Mouse (Mus musculus): ENCODE data around the gene Car15. TPM values are rescaled to one million over a fixed set of nuclear protein-coding genes. Genes with fewer than 3 reads are reported as not detected.

The Car15 gene
- polyA plus RNA-seq, 1 experiment from 2014 or later: 3.2 TPM

DNA sequence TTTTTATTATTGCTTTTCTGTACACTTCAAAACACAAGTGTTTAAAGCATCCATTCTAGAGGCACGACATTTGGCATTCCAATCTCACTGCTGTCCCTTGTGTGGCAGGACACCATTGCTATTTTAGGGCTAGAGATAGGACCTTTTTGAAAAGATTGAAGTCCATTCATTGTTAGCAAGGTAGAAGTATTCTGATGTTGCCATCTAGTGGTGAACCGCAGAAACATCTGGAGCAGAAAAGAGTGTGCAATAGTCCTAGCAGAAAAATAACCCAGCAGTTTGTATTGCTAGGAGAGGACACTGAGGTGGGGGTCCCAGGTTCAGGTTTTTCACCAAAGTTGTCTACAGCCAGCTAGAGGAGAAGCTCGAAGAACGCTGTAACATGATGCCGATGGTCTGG, 26.0 kb downstream of the Car15 start:
- ATAC-seq (ENCODE audit: insufficient read depth, low FRiP score, low TSS enrichment) (no peak), DNase-seq (ENCODE audit: low spot score) (no peak)
- Histone ChIP-seq H3K9ac (ENCODE audit: low read length) (no peak overlapping the region), H3K27me3 (ENCODE audit: control insufficient read depth, insufficient read depth, low read length) (peaks cover 24% of the 10 kb centered on the region), H3K36me3 (ENCODE audit: control insufficient read depth, insufficient read depth, low read length) (no peaks in the 10 kb centered on the region), H3K9me3 (ENCODE audit: control insufficient read depth, low read length) (no peaks in the 10 kb centered on the region), H3K4me3 (ENCODE audit: low read depth, low read length) (no peak overlapping the region), H3K4me2 (ENCODE audit: low read depth) (no peak overlapping the region), H3K4me1 (ENCODE audit: control insufficient read depth, insufficient read depth, low read length) (peaks cover 12% of the 10 kb centered on the region), H3K27ac (ENCODE audit: low read depth, low read length) (no peak overlapping the region)
- WGBS: 9% methylated on average over 5 of the region's 5 CpGs

DNA sequence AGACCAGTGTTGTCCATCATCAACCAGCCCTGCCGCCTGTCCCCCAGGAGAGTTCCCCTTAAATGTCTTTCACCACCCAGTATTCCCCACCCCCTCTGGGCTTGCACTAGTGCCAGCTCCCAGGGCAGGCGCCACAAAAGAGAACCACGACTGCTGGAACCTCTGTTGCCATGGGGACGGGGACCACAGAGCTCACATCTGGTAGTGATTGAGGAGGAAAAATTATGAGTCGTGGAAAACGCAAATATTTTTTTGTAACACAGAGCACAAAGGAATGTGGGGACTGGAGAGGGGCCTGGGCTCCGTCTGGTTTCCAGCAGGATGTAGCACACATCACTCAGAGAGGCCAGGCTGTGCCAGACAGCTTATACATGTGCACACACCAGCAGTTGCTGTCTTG, 28.5 kb downstream of the Car15 start:
- ATAC-seq (ENCODE audit: insufficient read depth, low FRiP score, low TSS enrichment) (no peak), DNase-seq (ENCODE audit: low spot score) (peak; percentile 61)
- H3K4me2 ChIP-seq (ENCODE audit: low read depth): no peak overlapping the region
- H3K27ac ChIP-seq (ENCODE audit: low read depth, low read length): peak overlapping the region; percentile 70
- WGBS: 34% methylated on average over 7 of the region's 7 CpGs
- H3K4me1 ChIP-seq (ENCODE audit: control insufficient read depth, insufficient read depth, low read length): peaks cover 22% of the 10 kb centered on the region
- no peaks in the 10 kb centered on the region for H3K9me3 ChIP-seq (ENCODE audit: control insufficient read depth, low read length)
- H3K9ac ChIP-seq (ENCODE audit: low read length): no peak overlapping the region
- H3K27me3 ChIP-seq (ENCODE audit: control insufficient read depth, insufficient read depth, low read length): peaks cover 37% of the 10 kb centered on the region
- H3K4me3 ChIP-seq (ENCODE audit: low read depth, low read length): no peak overlapping the region
- H3K36me3 ChIP-seq (ENCODE audit: control insufficient read depth, insufficient read depth, low read length): no peaks in the 10 kb centered on the region

DNA sequence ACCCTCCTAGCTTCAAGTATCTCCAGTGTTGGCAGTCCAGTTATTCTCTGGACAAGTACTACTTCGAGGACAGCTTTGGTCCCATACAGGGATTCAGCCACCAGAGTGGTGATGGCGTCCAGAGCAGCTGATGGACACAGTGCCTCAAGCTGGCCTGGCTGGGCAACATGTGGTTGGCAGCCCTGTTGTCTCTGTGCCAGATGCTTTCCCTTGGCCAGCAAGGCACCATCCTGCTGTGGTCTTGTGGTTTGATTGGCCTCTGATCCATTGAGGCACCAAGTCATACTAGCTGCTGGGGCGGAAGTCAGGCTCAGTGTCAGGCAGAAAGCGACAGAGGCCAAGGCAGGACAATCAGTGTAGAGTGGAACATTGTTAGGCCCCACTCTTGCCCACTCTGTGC, 29.0 kb downstream of the Car15 start:
- Histone ChIP-seq H3K27ac (ENCODE audit: low read depth, low read length) (peak overlapping the region; percentile 70), H3K4me2 (ENCODE audit: low read depth) (no peak overlapping the region), H3K9me3 (ENCODE audit: control insufficient read depth, low read length) (no peaks in the 10 kb centered on the region), H3K9ac (ENCODE audit: low read length) (no peak overlapping the region), H3K27me3 (ENCODE audit: control insufficient read depth, insufficient read depth, low read length) (peaks cover 43% of the 10 kb centered on the region), H3K36me3 (ENCODE audit: control insufficient read depth, insufficient read depth, low read length) (no peaks in the 10 kb centered on the region), H3K4me3 (ENCODE audit: low read depth, low read length) (no peak overlapping the region), H3K4me1 (ENCODE audit: control insufficient read depth, insufficient read depth, low read length) (peaks cover 27% of the 10 kb centered on the region)
- ATAC-seq (ENCODE audit: insufficient read depth, low FRiP score, low TSS enrichment): no peak
- DNase-seq (ENCODE audit: low spot score): no peak
- WGBS: 74% methylated on average over 4 of the region's 4 CpGs

DNA sequence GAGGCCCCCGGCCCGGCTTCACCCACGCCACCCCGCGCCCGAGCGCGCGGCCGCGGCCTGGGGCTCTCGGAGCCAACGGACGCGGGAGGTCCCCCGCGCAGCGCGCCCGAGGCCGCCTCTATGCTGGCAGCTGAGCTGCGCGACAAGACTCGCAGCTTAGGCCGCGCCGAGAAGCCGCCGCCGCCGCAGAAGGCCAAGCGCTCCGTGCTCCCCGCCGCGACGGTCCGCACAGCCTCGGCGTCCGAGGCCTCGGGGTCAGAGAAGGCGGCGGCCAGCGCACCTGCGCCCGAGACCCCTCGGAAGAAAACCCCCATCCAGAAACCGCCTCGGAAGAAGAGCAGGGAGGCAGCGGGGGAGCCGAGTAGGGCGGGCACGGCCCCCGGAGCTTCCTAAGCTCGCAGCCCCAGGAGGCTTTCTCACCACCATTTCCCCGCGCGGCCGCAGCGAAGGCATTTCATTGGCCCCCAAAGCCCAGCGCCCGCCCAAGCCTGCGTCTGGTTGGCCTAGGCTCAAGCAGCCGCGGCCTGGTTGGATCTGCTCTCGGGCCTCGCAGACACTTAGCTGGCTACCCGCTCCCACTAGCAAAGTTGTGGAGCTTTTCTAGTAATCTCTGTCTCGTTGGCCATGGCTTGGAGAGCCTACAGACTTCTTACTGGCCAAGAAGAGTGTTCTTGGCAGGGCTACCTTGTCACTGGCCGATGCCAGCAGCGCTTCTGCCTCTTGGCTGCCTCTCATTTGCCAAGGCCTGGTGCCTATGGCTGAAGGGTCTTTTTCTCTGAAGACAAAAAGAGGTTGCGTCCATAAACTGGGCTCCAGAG, 30.8 kb downstream of the Car15 start:
- H3K36me3 ChIP-seq (ENCODE audit: control insufficient read depth, insufficient read depth, low read length): 0 out of 2 replicates have a peak, but pooled peaks cover 3% of the 10 kb centered on the region
- peaks cover 58% of the 10 kb centered on the region for H3K27me3 ChIP-seq (ENCODE audit: control insufficient read depth, insufficient read depth, low read length)
- peak overlapping the region; percentile 60 for H3K27ac ChIP-seq (ENCODE audit: low read depth, low read length)
- peaks cover 44% of the 10 kb centered on the region for H3K4me1 ChIP-seq (ENCODE audit: control insufficient read depth, insufficient read depth, low read length)
- H3K4me2 ChIP-seq (ENCODE audit: low read depth): peak overlapping the region; percentile 97
- DNase-seq (ENCODE audit: low spot score) (peak; percentile 94), ATAC-seq (ENCODE audit: insufficient read depth, low FRiP score, low TSS enrichment) (peak; percentile 86)
- 2% methylated on average over 72 of the region's 73 CpGs for WGBS
- no peaks in the 10 kb centered on the region for H3K9me3 ChIP-seq (ENCODE audit: control insufficient read depth, low read length)
- peak overlapping the region; percentile 55 for H3K4me3 ChIP-seq (ENCODE audit: low read depth, low read length)
- H3K9ac ChIP-seq (ENCODE audit: low read length): peak overlapping the region; percentile 83

DNA sequence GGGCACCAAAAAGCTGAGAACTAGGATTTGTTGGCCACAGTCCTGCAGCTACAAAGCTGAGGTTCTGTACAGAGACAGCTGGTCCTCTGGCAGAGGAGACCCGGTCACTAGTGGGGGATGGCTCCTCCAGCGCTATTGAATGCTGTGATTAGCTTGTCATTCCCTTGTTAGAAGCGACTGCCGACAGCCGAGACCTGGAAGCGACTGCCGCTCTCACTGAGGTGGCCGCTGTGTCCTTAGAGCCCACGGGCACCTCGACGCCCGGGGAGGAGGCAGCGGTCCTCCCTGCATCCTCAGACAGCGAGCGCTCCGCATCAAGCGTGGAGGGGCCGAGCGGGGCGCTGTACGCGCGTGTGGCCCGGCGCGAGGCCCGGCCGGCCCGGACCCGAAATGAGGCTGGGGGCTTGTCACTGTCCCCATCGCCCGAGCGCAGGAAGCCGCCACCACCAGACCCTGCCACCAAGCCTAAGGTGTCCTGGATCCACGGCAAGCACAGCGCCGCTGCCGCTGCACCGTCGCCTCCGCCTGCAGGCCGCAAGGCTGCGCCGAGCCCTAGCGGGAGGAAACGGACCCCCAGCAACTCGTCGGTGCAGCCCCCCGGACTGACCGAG, 31.5 kb downstream of the Car15 start:
- Histone ChIP-seq H3K27me3 (ENCODE audit: control insufficient read depth, insufficient read depth, low read length) (peaks cover 65% of the 10 kb centered on the region), H3K9ac (ENCODE audit: low read length) (peak overlapping the region; percentile 83), H3K9me3 (ENCODE audit: control insufficient read depth, low read length) (no peaks in the 10 kb centered on the region), H3K4me3 (ENCODE audit: low read depth, low read length) (peak overlapping the region; percentile 55), H3K4me1 (ENCODE audit: control insufficient read depth, insufficient read depth, low read length) (peaks cover 45% of the 10 kb centered on the region), H3K4me2 (ENCODE audit: low read depth) (peak overlapping the region; percentile 97), H3K36me3 (ENCODE audit: control insufficient read depth, insufficient read depth, low read length) (0 out of 2 replicates have a peak, but pooled peaks cover 3% of the 10 kb centered on the region), H3K27ac (ENCODE audit: low read depth, low read length) (peak overlapping the region; percentile 60)
- ATAC-seq (ENCODE audit: insufficient read depth, low FRiP score, low TSS enrichment): peak; percentile 25
- 2% methylated on average over 50 of the region's 50 CpGs for WGBS
- peak; percentile 60 for DNase-seq (ENCODE audit: low spot score)

DNA sequence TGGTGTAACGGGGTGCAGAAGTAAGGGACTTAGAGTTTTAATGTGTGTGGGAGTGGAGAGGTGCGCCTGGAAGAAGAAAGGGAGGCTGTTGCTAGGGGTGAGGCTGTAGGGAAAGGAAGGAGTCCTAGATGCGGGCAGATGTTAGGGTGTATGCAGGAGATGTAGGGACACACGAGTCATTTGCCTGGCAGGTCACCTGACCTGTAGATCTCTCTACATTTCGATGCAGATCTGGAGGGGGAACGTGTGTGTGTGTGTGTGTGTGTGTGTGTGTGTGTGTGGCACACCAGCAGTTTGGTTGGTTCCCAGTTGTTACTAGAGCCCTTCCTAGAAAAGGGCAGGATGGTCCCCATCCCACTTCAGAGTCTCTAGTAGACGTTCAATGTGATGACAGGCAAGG, 33.2 kb downstream of the Car15 start:
- Histone ChIP-seq H3K4me3 (ENCODE audit: low read depth, low read length) (no peak overlapping the region), H3K27ac (ENCODE audit: low read depth, low read length) (no peak overlapping the region), H3K4me1 (ENCODE audit: control insufficient read depth, insufficient read depth, low read length) (peaks cover 45% of the 10 kb centered on the region), H3K9ac (ENCODE audit: low read length) (no peak overlapping the region), H3K9me3 (ENCODE audit: control insufficient read depth, low read length) (no peaks in the 10 kb centered on the region), H3K4me2 (ENCODE audit: low read depth) (no peak overlapping the region), H3K36me3 (ENCODE audit: control insufficient read depth, insufficient read depth, low read length) (0 out of 2 replicates have a peak, but pooled peaks cover 3% of the 10 kb centered on the region), H3K27me3 (ENCODE audit: control insufficient read depth, insufficient read depth, low read length) (peaks cover 78% of the 10 kb centered on the region)
- whole genome bisulfite sequencing: 10% methylated on average over 7 of the region's 7 CpGs
- ATAC-seq (ENCODE audit: insufficient read depth, low FRiP score, low TSS enrichment) (no peak), DNase-seq (ENCODE audit: low spot score) (no peak)

DNA sequence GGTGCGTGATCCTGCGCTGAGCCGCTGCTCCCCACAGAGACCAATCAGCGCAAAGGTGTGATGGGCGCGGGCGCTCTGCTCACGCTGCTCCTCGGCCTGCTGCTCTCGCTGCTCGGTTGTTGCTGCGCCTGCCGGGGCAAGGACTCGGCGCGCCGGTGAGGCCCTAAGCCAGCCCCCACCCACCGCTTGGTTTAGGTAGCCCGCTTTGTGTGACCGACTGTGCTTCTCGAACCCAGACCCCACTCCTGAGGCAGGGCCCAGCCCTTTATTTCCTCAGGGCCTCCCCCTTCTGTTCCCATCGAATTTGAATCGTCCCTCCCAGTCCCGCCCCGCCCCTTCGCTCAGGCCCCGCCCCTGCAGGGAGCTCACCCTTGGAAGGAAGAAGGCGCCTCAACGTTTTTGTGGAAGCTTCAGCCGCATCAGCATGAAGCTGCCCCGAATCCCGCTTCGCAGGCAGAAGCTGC, 33.7 kb downstream of the Car15 start:
- Histone ChIP-seq H3K27me3 (ENCODE audit: control insufficient read depth, insufficient read depth, low read length) (peaks cover 79% of the 10 kb centered on the region), H3K27ac (ENCODE audit: low read depth, low read length) (no peak overlapping the region), H3K9me3 (ENCODE audit: control insufficient read depth, low read length) (no peaks in the 10 kb centered on the region), H3K9ac (ENCODE audit: low read length) (no peak overlapping the region), H3K36me3 (ENCODE audit: control insufficient read depth, insufficient read depth, low read length) (0 out of 2 replicates have a peak, but pooled peaks cover 3% of the 10 kb centered on the region), H3K4me3 (ENCODE audit: low read depth, low read length) (peak overlapping the region; percentile 18), H3K4me2 (ENCODE audit: low read depth) (peak overlapping the region; percentile 51), H3K4me1 (ENCODE audit: control insufficient read depth, insufficient read depth, low read length) (peaks cover 44% of the 10 kb centered on the region)
- DNase-seq (ENCODE audit: low spot score) (peak; percentile 72), ATAC-seq (ENCODE audit: insufficient read depth, low FRiP score, low TSS enrichment) (no peak)
- 2% methylated on average over 32 of the region's 33 CpGs for WGBS

DNA sequence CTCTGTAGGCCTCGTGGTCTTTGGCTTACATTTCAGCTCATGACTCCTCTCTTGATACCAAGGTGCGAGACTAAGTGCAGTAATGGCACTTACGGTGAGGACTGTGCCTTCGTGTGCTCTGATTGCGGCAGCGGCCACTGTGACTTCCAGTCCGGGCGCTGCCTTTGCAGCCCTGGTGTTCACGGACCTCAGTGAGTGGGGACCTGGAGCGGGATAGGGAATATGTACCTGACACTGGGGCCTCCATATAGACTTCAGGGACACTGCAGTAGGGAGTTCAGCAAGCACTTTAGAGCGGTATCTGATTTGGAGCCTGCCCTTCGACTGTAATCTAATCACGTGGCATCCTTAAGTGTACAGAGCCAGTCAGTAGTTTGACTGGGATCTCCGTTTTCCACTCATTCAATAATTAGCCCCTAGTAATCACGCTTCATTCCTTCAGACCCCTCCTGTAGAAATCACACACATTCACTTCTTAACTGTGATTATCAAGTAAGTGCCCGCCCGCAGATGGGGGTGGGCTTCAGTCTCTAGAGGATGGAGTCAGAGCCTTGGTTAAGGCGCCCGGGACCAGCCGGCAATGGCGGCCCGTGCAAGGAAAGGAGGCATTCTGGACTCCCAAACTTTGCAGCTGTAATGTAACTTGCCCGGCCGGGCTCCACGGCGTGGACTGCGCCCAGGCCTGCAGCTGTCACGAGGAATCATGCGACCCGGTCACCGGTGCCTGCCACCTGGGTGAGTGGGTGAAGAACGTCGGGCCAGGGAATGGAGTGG, 34.3 kb downstream of the Car15 start:
- WGBS: 7% methylated on average over 33 of the region's 33 CpGs
- peak; percentile 30 for DNase-seq (ENCODE audit: low spot score)
- Histone ChIP-seq H3K27ac (ENCODE audit: low read depth, low read length) (no peak overlapping the region), H3K4me1 (ENCODE audit: control insufficient read depth, insufficient read depth, low read length) (peaks cover 42% of the 10 kb centered on the region), H3K36me3 (ENCODE audit: control insufficient read depth, insufficient read depth, low read length) (0 out of 2 replicates have a peak, but pooled peaks cover 3% of the 10 kb centered on the region), H3K9ac (ENCODE audit: low read length) (no peak overlapping the region), H3K4me3 (ENCODE audit: low read depth, low read length) (peak overlapping the region; percentile 22), H3K9me3 (ENCODE audit: control insufficient read depth, low read length) (no peaks in the 10 kb centered on the region), H3K4me2 (ENCODE audit: low read depth) (peak overlapping the region; percentile 51), H3K27me3 (ENCODE audit: control insufficient read depth, insufficient read depth, low read length) (peaks cover 80% of the 10 kb centered on the region)
- ATAC-seq (ENCODE audit: insufficient read depth, low FRiP score, low TSS enrichment): no peak

Data from neural tube, embryonic 11.5 days (tissue).